Mouse (Mus musculus) MEL (cell line): ENCODE results near the gene Herc4. TPM values are rescaled to one million over a fixed set of nuclear protein-coding genes. Genes with fewer than 3 reads are reported as not detected.
A peak's percentile ranks its signal among the peaks of the same experiment; 100 is the strongest.

ENCODE experiments used
- DNase-seq: peaks from one replicate; pipeline ENCODE4 v3.0.0; 2011; ENCODE audit warnings: low read depth, low spot score
- H3K27ac ChIP-seq: 2 replicates; pipeline ENCODE4 v1.5.1; 2012; ENCODE audit warnings: low read depth, mild to moderate bottlenecking, control low read depth, low read length, moderate library complexity; ENCODE audit not compliant: control insufficient read depth
- H3K27me3 ChIP-seq, 2 experiments: fragments of 150-350 bp in 1 of 2; sonication (generic) in 1 of 2; 2 replicates each; pipeline ENCODE4 v1.6.1; 2012; ENCODE audit warnings: low read length in 2 of 2, mild to moderate bottlenecking in 2 of 2, improper control_type of control experiment in 1 of 2, moderate library complexity in 1 of 2; ENCODE audit not compliant: insufficient read depth in 2 of 2, control insufficient read depth in 1 of 2
- H3K36me3 ChIP-seq, 2 experiments: 2 replicates each; pipeline ENCODE4 v1.6.1; 2012 to 2014; ENCODE audit warnings: low read length in 2 of 2, improper control_type of control experiment in 1 of 2, inconsistent platforms in 1 of 2, mild to moderate bottlenecking in 1 of 2; ENCODE audit not compliant: insufficient read depth in 2 of 2, control insufficient read depth in 1 of 2
- H3K4me1 ChIP-seq, 2 experiments: fragments of 150-350 bp in 1 of 2; sonication (generic) in 1 of 2; 2 replicates each; pipeline ENCODE4 v1.6.1; 2012; ENCODE audit warnings: low read length in 2 of 2, improper control_type of control experiment in 1 of 2, mild to moderate bottlenecking in 1 of 2; ENCODE audit not compliant: insufficient read depth in 2 of 2, control insufficient read depth in 1 of 2
- H3K4me3 ChIP-seq, 2 experiments: fragments of 150-350 bp in 1 of 2; sonication (generic) in 1 of 2; 2 replicates each; pipeline ENCODE4 v1.5.1; 2012; ENCODE audit warnings: low read depth in 2 of 2, low read length in 2 of 2, mild to moderate bottlenecking in 2 of 2, moderate library complexity in 2 of 2, control low read depth in 1 of 2, improper control_type of control experiment in 1 of 2; ENCODE audit not compliant: control insufficient read depth in 1 of 2, insufficient read depth in 1 of 2
- H3K79me2 ChIP-seq: 2 replicates; pipeline ENCODE4 v1.6.1; 2012; ENCODE audit warnings: mild to moderate bottlenecking, low read length, moderate library complexity; ENCODE audit not compliant: control insufficient read depth, poor library complexity, insufficient read depth
- H3K9ac ChIP-seq: 2 replicates; pipeline ENCODE4 v1.6.1; 2012; ENCODE audit warnings: low read depth, mild to moderate bottlenecking, control low read depth, low read length, moderate library complexity; ENCODE audit not compliant: control insufficient read depth, poor library complexity, severe bottlenecking
- H3K9me3 ChIP-seq: fragments of 150-350 bp; sonication (generic); replicated peaks from 2 replicates; pipeline ENCODE4 v1.6.1; 2012; ENCODE audit warnings: mild to moderate bottlenecking, low read length, improper control_type of control experiment, moderate library complexity; ENCODE audit not compliant: insufficient read depth
- BHLHE40 ChIP-seq: IDR thresholded peaks from 2 replicates; pipeline ENCODE4 v1.6.1; 2012; ENCODE audit warnings: low read depth, mild to moderate bottlenecking, inconsistent platforms, low read length, improper control_type of control experiment, borderline replicate concordance
- ELF1 ChIP-seq: IDR thresholded peaks from 2 replicates; pipeline ENCODE4 v1.6.1; 2014; ENCODE audit warnings: low read depth, mild to moderate bottlenecking, inconsistent platforms, low read length, improper control_type of control experiment, moderate library complexity
- EP300 ChIP-seq, 2 experiments: IDR thresholded peaks; 2 replicates each; pipeline ENCODE4 v1.6.1; 2011; ENCODE audit warnings: improper control_type of control experiment in 2 of 2, low read length in 2 of 2, low read depth in 1 of 2, mild to moderate bottlenecking in 1 of 2
- ETS1 ChIP-seq: IDR thresholded peaks from 2 replicates; pipeline ENCODE4 v1.6.1; 2012; ENCODE audit warnings: low read depth, mild to moderate bottlenecking, inconsistent platforms, low read length, improper control_type of control experiment, moderate library complexity
- GATA1 ChIP-seq: IDR thresholded peaks from 2 replicates; pipeline ENCODE4 v1.6.1; 2011; ENCODE audit warnings: low read depth, low read length, improper control_type of control experiment
- MAX ChIP-seq: IDR thresholded peaks from 2 replicates; pipeline ENCODE4 v1.6.1; 2011; ENCODE audit warnings: low read length, improper control_type of control experiment
- MYB ChIP-seq: IDR thresholded peaks from 2 replicates; pipeline ENCODE4 v1.6.1; 2011; ENCODE audit warnings: mild to moderate bottlenecking, low read depth, low read length, improper control_type of control experiment
- NELFE ChIP-seq: IDR thresholded peaks from 2 replicates; pipeline ENCODE4 v1.6.1; 2011; ENCODE audit warnings: low read depth, low read length, improper control_type of control experiment
- POLR2AphosphoS2 ChIP-seq: IDR thresholded peaks from 2 replicates; pipeline ENCODE4 v1.6.1; 2011; ENCODE audit warnings: low read length, improper control_type of control experiment
- POLR2AphosphoS5 ChIP-seq: IDR thresholded peaks from 2 replicates; pipeline ENCODE4 v1.6.1; 2012; ENCODE audit warnings: low read depth, borderline replicate concordance, mild to moderate bottlenecking, inconsistent platforms, low read length, moderate library complexity, mixed read lengths
- RCOR1 ChIP-seq: IDR thresholded peaks from 2 replicates; pipeline ENCODE4 v1.6.1; 2012; ENCODE audit warnings: low read depth, mild to moderate bottlenecking, inconsistent platforms, low read length, improper control_type of control experiment
- TBP ChIP-seq: IDR thresholded peaks from 2 replicates; pipeline ENCODE4 v1.8.0; 2011; ENCODE audit warnings: low read depth, low read length, improper control_type of control experiment
- USF2 ChIP-seq, 2 experiments: IDR thresholded peaks; 2 replicates each; pipeline ENCODE4 v1.6.1; 2011 to 2012; ENCODE audit warnings: improper control_type of control experiment in 2 of 2, low read length in 2 of 2, borderline replicate concordance in 1 of 2, inconsistent platforms in 1 of 2, low read depth in 1 of 2, mild to moderate bottlenecking in 1 of 2; ENCODE audit not compliant: insufficient read depth in 1 of 2
- ZC3H11A ChIP-seq: IDR thresholded peaks from 2 replicates; pipeline ENCODE4 v1.6.1; 2012; ENCODE audit warnings: low read depth, mild to moderate bottlenecking, inconsistent platforms, low read length, improper control_type of control experiment
- ZKSCAN1 ChIP-seq: IDR thresholded peaks from 2 replicates; pipeline ENCODE4 v1.6.1; 2012; ENCODE audit warnings: low read depth, mild to moderate bottlenecking, inconsistent platforms, low read length, improper control_type of control experiment, moderate library complexity
- ZNF384 ChIP-seq: IDR thresholded peaks from 2 replicates; pipeline ENCODE4 v1.6.1; 2012; ENCODE audit warnings: low read depth, mild to moderate bottlenecking, inconsistent platforms, low read length, improper control_type of control experiment
- polyA plus RNA-seq, 2 experiments: library from polyadenylated mRNA; stranded (reverse) in 1 of 2; unstranded in 1 of 2; fragments of >175 nt in 1 of 2; fragments of >200 nt in 1 of 2; gene quantifications; 2 replicates each; pipeline versions ENCODE4 v1.2.1 to v1.2.4; 2012; ENCODE audit warnings: low replicate concordance in 2 of 2, low read depth in 1 of 2; ENCODE audit not compliant: insufficient read length in 2 of 2, insufficient read depth in 1 of 2, missing spikeins in 1 of 2
- total RNA-seq: library from RNA; depleted of rRNA; stranded (reverse); fragments of 300-350 nt; gene quantifications from 2 replicates; pipeline ENCODE4 v1.2.3, GENCODE M21; 2012

Gene Herc4
- total and polyA plus RNA-seq, 3 experiments, result 37.1 to 140 (median 57.1) TPM

- Histone ChIP-seq H3K27me3 (peaks cover 3 to 4% of the 10 kb centered on the region in 2 experiments; a peak in 2 of 4 replicates), H3K4me3 (no peak overlapping the region)
- no peak for DNase-seq
These were observed 12.0 kb upstream of the Herc4 start for GRCm38 (mm10) chr10:63231630-63232029.

GRCm38 (mm10) chr10:63234133-63234532 lies 9.5 kb upstream of the Herc4 start:
- H3K27me3 ChIP-seq, result no peaks in the 10 kb centered on the region; a peak in 1 of 4 replicates
- H3K36me3 ChIP-seq, result no peaks in the 10 kb centered on the region
- H3K4me1 ChIP-seq, result no peaks in the 10 kb centered on the region
- no peaks in the 10 kb centered on the region for H3K79me2 ChIP-seq
- no peak for DNase-seq
- no peak overlapping the region for H3K27ac ChIP-seq
- H3K9ac ChIP-seq, result no peak overlapping the region
- no peak for TF ChIP-seq EP300 (IDR thresholded peaks at IDR 0.05; ENCODE audit: low read depth in 1 of 2, low read length in 2 of 2)
- TF ChIP-seq MYB, result no peak
- no peak for TF ChIP-seq NELFE
- TF ChIP-seq TBP, result no peak
- no peak for TF ChIP-seq ZKSCAN1
- H3K4me3 ChIP-seq, result no peak overlapping the region
- H3K9me3 ChIP-seq, result no peaks in the 10 kb centered on the region

More at GRCm38 (mm10) chr10:63231630-63232029, 12.0 kb upstream of the Herc4 start:
- H3K4me1 ChIP-seq, result no peaks in the 10 kb centered on the region
- peak; percentile 18; the same call in 1 of the 2 replicates for TF ChIP-seq RCOR1
- no peak for TF ChIP-seq USF2 (IDR thresholded peaks at IDR 0.05; ENCODE audit: borderline replicate concordance in 1 of 2, insufficient read depth in 1 of 2, low read depth in 1 of 2, low read length in 2 of 2)
- H3K79me2 ChIP-seq, result no peaks in the 10 kb centered on the region
- no peak overlapping the region for H3K9ac ChIP-seq
- no peak overlapping the region for H3K27ac ChIP-seq
- no peaks in the 10 kb centered on the region for H3K9me3 ChIP-seq
- H3K36me3 ChIP-seq, result no peaks in the 10 kb centered on the region

GRCm38 (mm10) chr10:63235889-63236288 lies 7.7 kb upstream of the Herc4 start:
- H3K4me1 ChIP-seq, result no peaks in the 10 kb centered on the region
- no peaks in the 10 kb centered on the region; a peak in 1 of 4 replicates for H3K27me3 ChIP-seq
- H3K27ac ChIP-seq, result no peak overlapping the region; the same call in 1 of the 2 replicates
- TF ChIP-seq ZC3H11A (no peak), POLR2AphosphoS2 (no peak), ETS1 (no peak), MAX (no peak), GATA1 (peak; percentile 60), EP300 (IDR thresholded peaks at IDR 0.05; ENCODE audit: low read depth in 1 of 2, low read length in 2 of 2) (peak; percentile 19 to 49; a peak in 2 of 4 replicates), POLR2AphosphoS5 (no peak), BHLHE40 (no peak), ZNF384 (no peak), ELF1 (no peak)
- H3K4me3 ChIP-seq, result no peak overlapping the region
- H3K36me3 ChIP-seq, result no peaks in the 10 kb centered on the region
- H3K9ac ChIP-seq, result no peak overlapping the region
- H3K79me2 ChIP-seq, result no peaks in the 10 kb centered on the region
- H3K9me3 ChIP-seq, result no peaks in the 10 kb centered on the region
- DNase-seq, result peak; percentile 81
